Mouse (Mus musculus) stomach, embryonic 14.5 days (tissue): Measurements from ENCODE around the gene Maml2. TPM values are rescaled to one million over a fixed set of nuclear protein-coding genes. Genes with fewer than 3 reads are reported as not detected.

ENCODE experiments used
- ATAC-seq: fragments of 200-750 bp; cut with Nextera tagmentation; 2 replicates; pipeline ENCODE4 v1.8.0; 2017; ENCODE audit warnings: low read depth, moderate TSS enrichment; ENCODE audit not compliant: insufficient number of reproducible peaks, insufficient read depth, low FRiP score
- H3K27ac ChIP-seq: fragments of 300-500 bp; sonication (generic); 2 replicates; pipeline ENCODE4 v1.5.1; 2014; ENCODE audit warnings: mild to moderate bottlenecking, low read length, moderate library complexity, mixed read lengths
- H3K27me3 ChIP-seq: fragments of 300-500 bp; sonication (generic); 2 replicates; pipeline ENCODE4 v1.6.1; 2014; ENCODE audit warnings: low read length, control low read depth, mixed read lengths; ENCODE audit not compliant: control insufficient read depth, insufficient read depth
- H3K36me3 ChIP-seq: fragments of 300-500 bp; sonication (generic); 2 replicates; pipeline ENCODE4 v1.6.1; 2014; ENCODE audit warnings: mild to moderate bottlenecking, control low read depth, low read length, moderate library complexity, mixed read lengths; ENCODE audit not compliant: control insufficient read depth, insufficient read depth
- H3K4me1 ChIP-seq: fragments of 300-500 bp; sonication (generic); 2 replicates; pipeline ENCODE4 v1.6.1; 2014; ENCODE audit warnings: low read length, control low read depth, mixed read lengths; ENCODE audit not compliant: control insufficient read depth, insufficient read depth
- H3K4me2 ChIP-seq: fragments of 300-500 bp; sonication (generic); replicated peaks from 2 replicates; pipeline ENCODE4 v1.6.1; 2014; ENCODE audit warnings: low read depth, low read length, control low read depth
- H3K4me3 ChIP-seq: fragments of 300-500 bp; sonication (generic); 2 replicates; pipeline ENCODE4 v1.5.1; 2014; ENCODE audit warnings: low read depth, low read length, control low read depth
- H3K9ac ChIP-seq: fragments of 300-500 bp; sonication (generic); replicated peaks from 2 replicates; pipeline ENCODE4 v1.6.1; 2014; ENCODE audit warnings: low read depth, mild to moderate bottlenecking, control low read depth, low read length, moderate library complexity, mixed read lengths
- H3K9me3 ChIP-seq: fragments of 300-500 bp; sonication (generic); 2 replicates; pipeline ENCODE4 v1.6.1; 2016; ENCODE audit warnings: low read depth, low read length, control low read depth; ENCODE audit not compliant: control insufficient read depth
- WGBS: fragments of 180-500 bp; shearing (Covaris S2); extraction: QIAGEN DNeasy Blood & Tissue Kit; methylation state at CpG from one replicate; pipeline ENCODE4 v1.1.7; 2014; 5-methylcytosine and 5-hydroxymethylcytosine counted together
- polyA plus RNA-seq: library from polyadenylated mRNA; unstranded; fragments of >200 nt; fragmentation: Nextera tagmentation; extraction: Ambion mirVana; gene quantifications from 2 replicates; pipeline ENCODE4 v1.2.1, GENCODE M21; 2014

Maml2 gene
- polyA plus RNA-seq, 1 experiment from 2014 or later, result 12.7 TPM

DNA sequence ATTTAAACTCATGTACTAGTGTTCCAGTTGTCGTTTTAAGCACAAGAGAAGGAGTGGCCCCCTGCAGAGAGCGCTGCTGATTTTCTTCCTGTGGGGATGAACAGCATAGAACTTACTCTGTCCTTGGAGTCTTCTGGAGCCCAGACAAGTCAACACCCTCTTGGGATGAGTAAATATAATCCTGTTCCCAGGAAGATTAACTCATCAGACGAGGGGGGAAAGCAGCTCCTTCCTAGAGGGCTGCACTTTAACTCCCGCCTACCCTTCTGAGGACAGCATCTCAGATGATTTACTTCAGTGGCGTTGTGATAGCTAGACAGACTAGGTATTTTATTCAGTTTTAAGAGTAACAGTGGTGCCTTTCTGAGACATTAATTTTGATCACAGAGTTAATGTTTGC, 215.4 kb downstream of the Maml2 start:
- H3K4me2 ChIP-seq, result no peak overlapping the region
- no peak overlapping the region for H3K4me3 ChIP-seq
- H3K9me3 ChIP-seq, result no peaks in the 10 kb centered on the region
- WGBS, result 47% methylated on average over 5 of the region's 5 CpGs
- no peaks in the 10 kb centered on the region for H3K36me3 ChIP-seq
- no peak overlapping the region for H3K27ac ChIP-seq
- peaks cover 5% of the 10 kb centered on the region; the same call in 1 of the 2 replicates for H3K4me1 ChIP-seq
- ATAC-seq, result no peak
- no peak overlapping the region for H3K9ac ChIP-seq
- H3K27me3 ChIP-seq, result no peaks in the 10 kb centered on the region

- ATAC-seq, result no peak
- H3K4me2 ChIP-seq, result no peak overlapping the region
- no peaks in the 10 kb centered on the region for H3K36me3 ChIP-seq
- no peaks in the 10 kb centered on the region for H3K9me3 ChIP-seq
- no peaks in the 10 kb centered on the region for H3K27me3 ChIP-seq
- no peak overlapping the region for H3K9ac ChIP-seq
- no peak overlapping the region for H3K4me3 ChIP-seq
- no peak overlapping the region for H3K27ac ChIP-seq
- peaks cover 8% of the 10 kb centered on the region; the same call in 1 of the 2 replicates for H3K4me1 ChIP-seq
Measured at GRCm38 (mm10) chr9:13514435-13514834, 216.7 kb downstream of the Maml2 start.

DNA sequence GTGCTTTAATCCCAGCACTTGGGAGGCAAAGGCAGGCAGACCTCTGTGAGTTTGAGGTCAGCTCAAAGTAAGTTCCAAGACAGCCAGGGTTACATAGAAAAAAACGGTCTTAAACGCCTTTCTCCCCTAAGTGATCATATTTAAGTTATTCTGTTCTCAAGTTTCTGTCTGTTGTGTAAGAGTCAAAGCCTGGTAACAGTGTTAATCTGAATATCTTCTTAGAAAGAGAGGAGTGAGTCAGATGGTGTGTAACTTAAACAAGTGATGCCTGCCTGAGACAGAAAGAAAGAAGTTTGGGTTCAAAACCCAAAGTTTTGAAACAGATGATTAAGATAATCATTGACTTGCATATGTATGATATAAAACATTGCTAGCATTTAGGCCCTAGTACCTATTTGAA, 218.2 kb downstream of the Maml2 start:
- Histone ChIP-seq H3K4me1 (peaks cover 8% of the 10 kb centered on the region; the same call in 1 of the 2 replicates), H3K9ac (no peak overlapping the region), H3K36me3 (no peaks in the 10 kb centered on the region), H3K27me3 (no peaks in the 10 kb centered on the region), H3K9me3 (no peaks in the 10 kb centered on the region), H3K27ac (no peak overlapping the region), H3K4me3 (no peak overlapping the region), H3K4me2 (no peak overlapping the region)
- WGBS, result 58% methylated on average over 2 of the region's 2 CpGs
- no peak for ATAC-seq

DNA sequence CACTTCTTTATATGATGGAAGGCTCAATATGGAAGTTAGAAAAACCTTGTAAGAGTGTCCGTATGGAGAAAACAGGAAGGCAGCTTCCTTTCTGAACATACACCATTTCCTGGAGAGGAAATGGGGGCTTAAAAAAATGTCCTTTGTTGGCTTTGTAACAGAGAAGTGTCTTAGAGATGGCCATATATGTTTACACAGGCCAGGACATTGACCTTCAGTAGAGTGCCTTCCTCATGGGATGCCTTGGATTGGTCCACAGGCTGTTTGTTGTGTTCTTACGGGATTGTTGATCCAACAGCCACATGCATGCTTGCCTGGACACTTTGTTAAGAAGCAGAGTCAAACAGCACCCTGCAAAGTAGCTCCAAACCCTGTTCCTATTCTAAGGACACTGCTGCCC, 220.3 kb downstream of the Maml2 start:
- H3K4me2 ChIP-seq, result no peak overlapping the region
- 63% methylated on average over 2 of the region's 2 CpGs for WGBS
- no peak overlapping the region for H3K4me3 ChIP-seq
- H3K27me3 ChIP-seq, result no peaks in the 10 kb centered on the region
- peaks cover 10% of the 10 kb centered on the region; the same call in 1 of the 2 replicates for H3K4me1 ChIP-seq
- H3K9me3 ChIP-seq, result no peaks in the 10 kb centered on the region
- H3K9ac ChIP-seq, result no peak overlapping the region
- no peaks in the 10 kb centered on the region for H3K36me3 ChIP-seq
- no peak overlapping the region for H3K27ac ChIP-seq
- no peak for ATAC-seq

DNA sequence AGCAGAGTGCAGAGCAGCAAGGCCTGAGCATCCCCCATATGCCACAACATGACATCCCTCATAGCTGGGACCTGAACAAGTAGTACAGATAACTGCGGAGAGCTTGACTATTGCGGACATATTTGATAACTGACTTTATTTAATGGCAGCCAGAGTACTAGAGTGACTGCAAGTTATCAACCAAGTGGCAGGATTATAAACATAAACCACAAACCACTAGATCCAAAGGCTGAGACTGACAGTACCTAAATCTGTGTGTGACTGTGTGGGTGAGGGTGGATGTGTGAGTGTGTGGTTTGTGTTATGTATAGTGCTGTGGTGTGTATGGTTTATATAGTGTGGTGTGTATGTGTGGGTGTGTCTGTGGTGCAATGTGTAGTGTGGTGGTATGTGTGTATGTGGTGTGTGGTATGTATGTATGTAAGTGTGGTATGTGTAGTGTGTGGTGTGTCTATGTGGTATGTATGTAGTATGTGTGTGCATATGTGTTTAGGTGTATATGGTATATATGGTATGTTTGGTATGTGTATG, 220.7 kb downstream of the Maml2 start:
- H3K9me3 ChIP-seq, result no peaks in the 10 kb centered on the region
- H3K9ac ChIP-seq, result no peak overlapping the region
- no peak overlapping the region for H3K4me3 ChIP-seq
- peaks cover 10% of the 10 kb centered on the region; the same call in 1 of the 2 replicates for H3K4me1 ChIP-seq
- no peaks in the 10 kb centered on the region for H3K36me3 ChIP-seq
- 78% methylated on average over 2 of the region's 2 CpGs for WGBS
- no peaks in the 10 kb centered on the region for H3K27me3 ChIP-seq
- 0 out of 2 replicates have a peak, but pooled peaks have one; percentile 23 for ATAC-seq
- no peak overlapping the region for H3K4me2 ChIP-seq
- H3K27ac ChIP-seq, result no peak overlapping the region

- Histone ChIP-seq H3K4me2 (no peak overlapping the region), H3K4me1 (peaks cover 19% of the 10 kb centered on the region), H3K9ac (no peak overlapping the region), H3K9me3 (no peaks in the 10 kb centered on the region), H3K27ac (peak overlapping the region; percentile 52; the same call in 1 of the 2 replicates), H3K27me3 (no peaks in the 10 kb centered on the region), H3K36me3 (no peaks in the 10 kb centered on the region), H3K4me3 (no peak overlapping the region)
- ATAC-seq, result no peak
- WGBS, result 68% methylated on average over 9 of the region's 9 CpGs
Measured at GRCm38 (mm10) chr9:13522061-13522820, 224.5 kb downstream of the Maml2 start.

DNA sequence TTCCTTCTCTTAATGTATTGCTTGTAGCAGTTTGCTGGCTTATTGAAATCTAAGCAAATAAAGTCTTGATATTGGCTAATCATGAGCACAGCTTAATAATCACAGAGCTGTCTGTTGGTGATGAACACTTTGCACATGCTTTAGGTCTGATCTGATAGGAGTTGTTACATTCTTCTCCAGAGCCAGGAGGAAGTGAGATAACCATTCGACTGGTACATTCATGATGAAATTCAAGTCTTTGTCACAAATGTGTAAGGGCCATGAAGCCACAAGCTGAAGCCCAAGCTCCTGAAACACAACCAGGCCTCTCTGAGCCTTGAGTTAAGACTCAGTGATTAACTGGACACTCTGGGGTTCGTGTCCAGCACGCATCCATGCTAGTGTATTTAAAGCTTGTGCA, 225.3 kb downstream of the Maml2 start:
- Histone ChIP-seq H3K36me3 (no peaks in the 10 kb centered on the region), H3K4me1 (peaks cover 16% of the 10 kb centered on the region), H3K27me3 (no peaks in the 10 kb centered on the region), H3K4me2 (no peak overlapping the region), H3K9me3 (no peaks in the 10 kb centered on the region), H3K9ac (no peak overlapping the region), H3K27ac (no peak overlapping the region), H3K4me3 (no peak overlapping the region)
- no peak for ATAC-seq
- 85% methylated on average over 3 of the region's 3 CpGs for WGBS

GRCm38 (mm10) chr9:13525075-13525474, 227.3 kb downstream of the Maml2 start:
- peak; percentile 16; the same call in 1 of the 2 replicates for ATAC-seq
- WGBS, result 23% methylated on average over 1 of the region's 1 CpGs
- H3K27ac ChIP-seq, result peak overlapping the region; percentile 58

More at GRCm38 (mm10) chr9:13525075-13525474, 227.3 kb downstream of the Maml2 start:
- no peak overlapping the region for H3K9ac ChIP-seq
- H3K4me1 ChIP-seq, result peaks cover 18% of the 10 kb centered on the region
- H3K36me3 ChIP-seq, result no peaks in the 10 kb centered on the region
- H3K9me3 ChIP-seq, result no peaks in the 10 kb centered on the region
- no peaks in the 10 kb centered on the region for H3K27me3 ChIP-seq
- H3K4me3 ChIP-seq, result no peak overlapping the region
- H3K4me2 ChIP-seq, result no peak overlapping the region
